Mouse (Mus musculus) gastrocnemius, postnatal 10 days (tissue): Measurements from ENCODE around the gene Mrtfa. TPM values are rescaled to one million over a fixed set of nuclear protein-coding genes. Genes with fewer than 3 reads are reported as not detected.
A peak's percentile ranks its signal among the peaks of the same experiment; 100 is the strongest.

ENCODE experiments used
- DNase-seq: peaks from one replicate; pipeline ENCODE4 v3.0.0; 2021; ENCODE audit warnings: mixed read lengths
- total RNA-seq, 2 experiments: library from RNA; stranded (reverse); gene quantifications; 2 replicates each; pipeline ENCODE4 v1.2.3; 2021

Gene Mrtfa
- total RNA-seq, 2 experiments from 2014 or later: 39.2 to 50.1 TPM

DNA sequence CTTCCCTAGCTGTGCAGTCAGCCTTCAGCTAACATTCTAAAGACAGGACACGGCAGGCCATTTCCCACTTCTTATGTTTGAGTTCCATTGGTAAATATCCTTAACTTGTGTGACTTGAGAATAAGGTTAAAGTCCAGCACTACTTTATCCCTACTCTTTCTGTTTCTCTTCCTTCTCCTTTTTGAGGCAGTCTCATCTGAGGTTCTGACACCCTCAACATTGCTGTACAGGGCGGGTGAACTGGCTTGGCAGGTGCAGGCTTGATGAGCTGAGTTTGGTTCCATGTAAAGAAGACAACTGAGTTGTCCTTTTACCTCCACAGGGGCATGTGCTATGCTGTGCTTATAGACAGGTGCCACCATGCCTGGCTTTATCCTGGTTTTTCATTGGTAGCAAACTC lies 207.3 kb downstream of the Mrtfa start:
- no peak for DNase-seq

DNA sequence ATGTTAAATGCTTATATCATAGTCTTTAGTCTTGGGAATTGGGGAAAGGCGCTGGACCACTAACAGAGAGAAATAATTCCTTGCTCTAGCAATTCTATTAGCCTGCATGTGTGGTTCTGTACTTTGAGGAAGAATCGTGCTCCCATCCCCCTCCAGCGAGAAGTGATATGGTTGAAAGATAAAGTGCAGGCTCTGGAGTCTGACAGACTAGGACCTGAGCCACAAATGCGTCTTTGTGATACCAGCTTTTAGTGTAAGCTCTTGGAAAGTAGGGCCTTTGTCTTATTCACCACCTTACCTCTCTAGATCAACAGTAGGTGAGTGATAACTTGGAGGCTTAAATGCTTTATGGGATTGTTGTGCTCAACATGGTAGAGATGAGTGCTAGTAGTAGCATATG lies 209.4 kb downstream of the Mrtfa start:
- DNase-seq: no peak

DNA sequence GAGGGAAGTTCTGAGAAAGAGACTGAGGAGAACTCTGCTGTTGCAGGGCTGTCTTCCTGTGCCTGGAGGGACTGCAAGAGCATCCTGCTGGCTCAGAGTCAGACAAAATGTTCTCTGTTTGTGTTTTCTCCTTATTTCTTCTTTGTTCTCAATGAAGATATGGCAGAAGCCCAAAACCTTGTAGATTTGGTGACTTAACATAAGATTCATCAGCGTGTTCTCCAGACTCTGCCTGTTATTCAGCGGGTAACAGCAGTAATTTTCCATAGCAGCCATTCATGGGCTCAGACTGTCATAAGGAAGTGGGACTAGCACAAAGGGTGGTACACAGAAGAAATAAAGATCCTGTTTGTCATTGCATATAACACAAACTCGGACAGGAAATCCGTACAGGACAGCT lies 210.9 kb downstream of the Mrtfa start:
- DNase-seq: no peak

DNA sequence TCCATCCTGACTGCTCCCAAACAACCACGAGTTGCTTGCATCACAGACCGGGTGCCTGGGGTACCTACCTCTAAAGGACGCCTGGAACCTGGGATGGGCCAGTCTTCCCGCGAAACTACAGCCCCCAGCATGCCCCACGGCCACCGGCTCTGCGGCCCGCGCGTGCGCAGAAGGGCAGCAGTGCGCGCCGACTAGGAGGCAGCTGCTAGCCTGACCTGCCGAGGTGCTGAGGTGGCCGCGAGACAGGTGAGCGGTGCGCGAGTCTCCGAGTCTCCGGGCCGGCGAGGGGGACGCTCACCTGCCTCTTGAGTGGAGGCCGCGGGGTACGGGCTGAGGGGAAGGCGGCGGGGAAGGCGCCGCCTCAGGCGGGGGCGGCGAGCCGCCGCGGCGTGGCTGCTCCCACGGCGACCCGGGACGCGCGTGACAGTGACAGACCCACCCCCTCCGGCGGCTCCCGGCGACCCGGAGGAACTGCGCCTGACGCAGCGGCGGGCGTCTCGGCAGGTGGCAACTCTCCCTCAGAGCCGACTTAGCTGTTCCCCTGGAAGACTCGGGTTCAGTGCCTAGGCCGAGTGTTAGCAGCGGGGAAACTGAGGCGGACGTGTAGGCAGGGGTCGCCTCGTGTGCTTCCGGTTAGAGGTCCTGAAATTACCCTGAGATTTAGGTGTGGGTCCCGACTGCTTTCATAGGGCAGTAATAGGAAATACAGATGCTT lies 212.8 kb downstream of the Mrtfa start, which contains the start of gene Sgsm3:
Gene Sgsm3 (plus strand): TSS at position 146 of the 715 bp plus-strand sequence.
- DNase-seq: peak; percentile 86

DNA sequence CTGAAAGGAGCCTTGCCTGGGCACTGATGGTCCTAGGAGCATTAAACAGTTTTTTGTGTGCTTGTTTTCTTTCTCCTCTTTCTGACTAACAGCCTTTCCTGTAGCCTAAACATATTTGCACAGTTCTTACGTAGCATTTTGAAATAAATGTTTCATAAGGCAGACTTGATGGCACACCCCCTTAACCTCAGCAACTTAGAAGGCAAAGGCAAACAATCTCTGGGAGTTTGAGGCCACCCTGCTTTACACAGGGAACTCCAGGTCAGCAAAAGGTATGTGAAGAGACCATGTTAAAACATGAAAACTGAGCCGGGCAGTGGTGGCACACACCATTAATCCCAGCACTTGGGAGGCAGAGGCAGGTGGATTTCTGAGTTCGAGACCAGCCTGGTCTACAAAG lies 214.9 kb downstream of the Mrtfa start:
- DNase-seq: no peak

DNA sequence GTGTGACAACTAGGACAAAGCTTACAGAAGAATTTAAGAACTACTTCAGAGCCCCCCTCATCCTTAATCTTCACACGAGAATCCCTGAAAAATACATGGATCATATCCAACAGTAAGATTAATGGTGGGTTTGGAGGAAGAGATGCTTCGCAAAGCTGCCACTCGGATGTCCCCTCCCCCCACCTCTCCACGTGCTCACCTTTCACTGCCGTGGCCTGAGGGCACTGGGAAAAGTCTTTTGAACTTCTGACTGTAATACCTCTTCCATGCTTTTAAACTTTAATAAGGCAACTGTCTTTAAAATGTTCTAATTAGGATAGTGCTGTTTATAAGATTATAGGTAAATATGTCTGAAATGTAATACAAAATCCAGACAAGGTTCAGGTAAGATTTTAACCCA lies 216.2 kb downstream of the Mrtfa start:
- DNase-seq: no peak

DNA sequence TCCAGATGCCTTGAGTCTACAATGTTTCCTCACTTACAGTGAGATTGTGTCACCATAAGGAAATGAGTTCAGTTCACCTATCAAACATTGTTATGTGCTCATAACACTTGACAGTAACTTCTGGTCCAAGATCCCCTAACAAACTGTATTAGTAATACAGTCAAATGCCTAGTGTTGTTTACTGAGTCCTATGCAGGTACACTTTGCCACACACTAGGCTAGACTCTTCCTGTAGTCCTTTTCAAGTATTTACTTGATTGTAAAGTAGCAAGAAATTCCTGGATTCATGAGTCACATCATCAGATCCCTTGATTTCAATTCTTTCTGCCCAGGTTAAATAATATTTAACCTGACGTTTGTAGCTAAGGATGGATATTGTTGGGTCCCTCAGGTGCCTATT lies 221.2 kb downstream of the Mrtfa start:
- DNase-seq: no peak

Other genes with a start within 250 kb of the Mrtfa start
- 100 to 1,000 TPM; 157 to 182 TPM for gene Adsl, start 242.3 kb downstream of the Mrtfa start, total RNA-seq
- gene Sgsm3, start 213.0 kb downstream of the Mrtfa start, total RNA-seq: 10 to 100 TPM; 10.6 to 13.6 TPM
- gene Mchr1, start 44.7 kb upstream of the Mrtfa start, total RNA-seq: 1 to 10 TPM; 1.9 TPM
- gene Slc25a17, start 170.1 kb upstream of the Mrtfa start, total RNA-seq: 10 to 100 TPM; 20.5 to 23.1 TPM
- gene St13, start 209.3 kb upstream of the Mrtfa start, total RNA-seq: 100 to 1,000 TPM; 102 to 126 TPM
- 1 to 10 TPM; 7.5 to 8.6 TPM for gene Xpnpep3, start 209.4 kb upstream of the Mrtfa start, total RNA-seq
- not detected for gene Dnajb7, start 217.5 kb upstream of the Mrtfa start, total RNA-seq